28 mouse cellular contexts compared by ENCODE assay signal in the genomic region with DNA sequence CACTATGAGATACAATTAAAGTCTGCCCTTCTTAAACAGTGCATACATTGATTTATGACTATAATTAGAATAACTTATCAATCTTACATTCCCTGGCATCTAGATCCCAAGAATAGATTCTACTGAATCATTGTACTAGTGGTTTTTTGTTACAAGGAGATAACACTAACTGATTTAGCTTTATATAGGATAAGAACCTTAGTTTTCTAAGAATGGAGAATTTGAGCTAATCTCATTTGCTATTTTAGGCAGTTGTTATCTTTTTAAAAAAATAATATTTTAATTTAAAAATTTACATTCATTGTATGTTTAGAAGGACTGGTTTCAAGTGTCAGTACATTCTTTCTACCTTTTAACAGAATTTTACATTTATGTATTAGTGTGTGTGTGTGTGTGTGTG.
"Had no signal": no experiment of that assay in that cellular context is flagged by ENCODE, and none has a peak within 500 bp of the region (broad histone marks: within the 10 kb centered on the region; RNA-seq: fewer than 3 reads in every experiment).

No protein-coding gene starts in this region.

- H3K27me3 ChIP-seq: limb, embryonic 12.5 days; limb, embryonic 13.5 days; limb, embryonic 15.5 days; liver, embryonic 12.5 days; liver, embryonic 13.5 days; liver, embryonic 15.5 days; lung, embryonic 15.5 days; megakaryocyte, embryonic 14.5 days; midbrain, embryonic 12.5 days; midbrain, embryonic 13.5 days; midbrain, embryonic 15.5 days; neural tube, embryonic 12.5 days had no signal

- H3K9ac ChIP-seq: limb, embryonic 12.5 days; limb, embryonic 13.5 days; limb, embryonic 15.5 days; liver, embryonic 12.5 days; liver, embryonic 13.5 days; liver, embryonic 14.5 days; liver, embryonic 15.5 days; liver, postnatal 0 days; lung, embryonic 14.5 days; lung, embryonic 15.5 days; midbrain, embryonic 12.5 days; midbrain, embryonic 13.5 days; midbrain, embryonic 15.5 days; neural tube, embryonic 12.5 days had no signal

- H3K4me3 ChIP-seq: limb, embryonic 10.5 days; limb, embryonic 12.5 days; limb, embryonic 13.5 days; limb, embryonic 15.5 days; liver, embryonic 12.5 days; liver, embryonic 13.5 days; liver, embryonic 15.5 days; lung, embryonic 15.5 days; megakaryocyte, embryonic 14.5 days; midbrain, embryonic 10.5 days; midbrain, embryonic 12.5 days; midbrain, embryonic 13.5 days; midbrain, embryonic 15.5 days; myocyte; neural tube, embryonic 12.5 days had no signal

- DNase-seq: left cerebral cortex, postnatal 4 days; liver; liver, embryonic 13.5 days; liver, postnatal 0 days; lung, adult 18-20 months; lung, adult 2 months; lung, embryonic 14.5 days; lung, postnatal 10 days; lung, postnatal 14 days; lung, postnatal 36 days; lung, postnatal 4 days; midbrain, embryonic 14.5 days had no signal

- H3K9me3 ChIP-seq: limb, embryonic 10.5 days; limb, embryonic 12.5 days; limb, embryonic 13.5 days; limb, embryonic 15.5 days; liver, embryonic 12.5 days; liver, embryonic 13.5 days; liver, embryonic 15.5 days; lung, embryonic 15.5 days; megakaryocyte, embryonic 14.5 days; midbrain, embryonic 10.5 days; midbrain, embryonic 12.5 days; midbrain, embryonic 13.5 days; midbrain, embryonic 15.5 days; neural tube, embryonic 12.5 days had no signal

- H3K27ac ChIP-seq: limb, embryonic 10.5 days; limb, embryonic 12.5 days; limb, embryonic 13.5 days; limb, embryonic 15.5 days; liver, embryonic 12.5 days; liver, embryonic 13.5 days; liver, embryonic 14.5 days; liver, embryonic 15.5 days; lung, embryonic 15.5 days; macrophage; midbrain, embryonic 10.5 days; midbrain, embryonic 12.5 days; midbrain, embryonic 13.5 days; midbrain, embryonic 15.5 days; neural tube, embryonic 12.5 days had no signal

- H3K36me3 ChIP-seq: liver, embryonic 13.5 days; midbrain, embryonic 15.5 days; neural tube, embryonic 12.5 days had no signal

- H3K4me1 ChIP-seq: limb, embryonic 10.5 days; limb, embryonic 12.5 days; limb, embryonic 13.5 days; limb, embryonic 15.5 days; lung, embryonic 15.5 days; midbrain, embryonic 10.5 days; midbrain, embryonic 12.5 days; midbrain, embryonic 13.5 days; midbrain, embryonic 15.5 days; neural tube, embryonic 12.5 days had no signal
